Mouse (Mus musculus) midbrain, embryonic 15.5 days (tissue): Measurements from ENCODE around the gene Syt7. TPM values are rescaled to one million over a fixed set of nuclear protein-coding genes. Genes with fewer than 3 reads are reported as not detected.

Experiments
- ATAC-seq: fragments of 200-750 bp; cut with Nextera tagmentation; replicated peaks from 2 replicates; pipeline ENCODE4 v1.8.0; 2017; ENCODE audit warnings: moderate TSS enrichment
- H3K27ac ChIP-seq: fragments of 300-500 bp; sonication (generic); 2 replicates; pipeline ENCODE4 v1.5.1; 2015; ENCODE audit warnings: mild to moderate bottlenecking, inconsistent platforms
- H3K27me3 ChIP-seq: fragments of 300-500 bp; sonication (generic); replicated peaks from 2 replicates; pipeline ENCODE4 v1.6.1; 2015; ENCODE audit warnings: inconsistent platforms
- H3K36me3 ChIP-seq: fragments of 300-500 bp; sonication (generic); replicated peaks from 2 replicates; pipeline ENCODE4 v1.6.1; 2015; ENCODE audit warnings: inconsistent platforms
- H3K4me1 ChIP-seq: fragments of 300-500 bp; sonication (generic); 2 replicates; pipeline ENCODE4 v1.6.1; 2015; ENCODE audit warnings: inconsistent platforms
- H3K4me2 ChIP-seq: fragments of 300-500 bp; sonication (generic); 2 replicates; pipeline ENCODE4 v1.6.1; 2015; ENCODE audit warnings: inconsistent platforms, mild to moderate bottlenecking, moderate library complexity
- H3K4me3 ChIP-seq: fragments of 300-500 bp; sonication (generic); 2 replicates; pipeline ENCODE4 v1.5.1; 2015; ENCODE audit warnings: mild to moderate bottlenecking, inconsistent platforms
- H3K9ac ChIP-seq: fragments of 300-500 bp; sonication (generic); 2 replicates; pipeline ENCODE4 v1.6.1; 2015; ENCODE audit warnings: mild to moderate bottlenecking, inconsistent platforms
- H3K9me3 ChIP-seq: fragments of 300-500 bp; sonication (generic); 2 replicates; pipeline ENCODE4 v1.6.1; 2016; ENCODE audit warnings: inconsistent platforms
- WGBS: fragments of 180-500 bp; shearing (Covaris S2); methylation state at CpG from one replicate; pipeline ENCODE4 v1.1.7; 2015; ENCODE audit warnings: mixed read lengths; 5-methylcytosine and 5-hydroxymethylcytosine counted together
- polyA plus RNA-seq: library from polyadenylated mRNA; unstranded; fragments of >200 nt; fragmentation: Nextera tagmentation; extraction: Ambion mirVana; gene quantifications from 2 replicates; pipeline ENCODE4 v1.2.1, GENCODE M21; 2015

The Syt7 gene
- polyA plus RNA-seq, 1 experiment from 2014 or later, result 21.0 TPM

DNA sequence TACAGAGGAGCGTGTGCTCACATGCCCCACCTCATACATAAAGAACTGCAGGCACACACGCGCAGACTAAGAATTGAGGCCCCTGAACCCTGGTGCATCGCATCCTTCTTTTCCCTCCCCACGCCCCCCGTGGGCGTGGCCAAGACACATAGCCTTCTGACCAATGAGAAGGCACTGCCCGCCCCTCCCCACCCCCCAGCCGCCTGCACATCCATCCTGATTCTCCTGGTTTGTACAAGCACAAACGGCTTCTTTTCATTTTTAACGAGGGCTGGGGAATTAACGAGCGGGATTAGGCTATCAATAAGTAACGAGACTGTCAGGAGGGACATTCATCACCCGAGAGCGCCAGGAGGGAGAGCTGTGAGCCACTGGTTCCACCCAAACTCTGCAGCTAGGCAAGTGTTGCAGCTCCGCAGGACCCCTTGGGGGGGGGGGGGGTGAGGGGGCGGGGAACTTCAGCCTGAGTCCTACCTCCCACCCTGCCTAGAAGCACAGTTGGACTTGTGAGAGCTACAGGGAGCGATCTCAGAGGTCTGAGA is 24.9 kb downstream of the Syt7 start:
- Histone ChIP-seq H3K27ac (peak overlapping the region; percentile 58), H3K4me1 (peaks cover 52% of the 10 kb centered on the region), H3K9ac (peak overlapping the region; percentile 25; the same call in 1 of the 2 replicates), H3K4me3 (peak overlapping the region; percentile 23), H3K36me3 (no peaks in the 10 kb centered on the region; the same call in 1 of the 2 replicates), H3K4me2 (peak overlapping the region; percentile 48), H3K9me3 (no peaks in the 10 kb centered on the region), H3K27me3 (no peaks in the 10 kb centered on the region)
- WGBS, result under 1% methylated on average over 19 of the region's 19 CpGs
- ATAC-seq, result peak; percentile 85

- ATAC-seq, result no peak
- H3K27me3 ChIP-seq, result no peaks in the 10 kb centered on the region
- H3K36me3 ChIP-seq, result no peaks in the 10 kb centered on the region; the same call in 1 of the 2 replicates
- WGBS, result 75% methylated on average over 5 of the region's 5 CpGs
- no peaks in the 10 kb centered on the region for H3K9me3 ChIP-seq
- H3K4me2 ChIP-seq, result no peak overlapping the region
- no peak overlapping the region for H3K4me3 ChIP-seq
- no peak overlapping the region for H3K9ac ChIP-seq
- no peak overlapping the region for H3K27ac ChIP-seq
- H3K4me1 ChIP-seq, result peaks cover 40% of the 10 kb centered on the region
Measured at GRCm38 (mm10) chr19:10415508-10415907, 26.6 kb downstream of the Syt7 start.

- H3K27me3 ChIP-seq, result no peaks in the 10 kb centered on the region
- no peak overlapping the region for H3K9ac ChIP-seq
- 61% methylated on average over 8 of the region's 8 CpGs for WGBS
- no peak overlapping the region for H3K4me3 ChIP-seq
- no peak overlapping the region for H3K4me2 ChIP-seq
- H3K9me3 ChIP-seq, result no peaks in the 10 kb centered on the region
- ATAC-seq, result no peak
- H3K36me3 ChIP-seq, result no peaks in the 10 kb centered on the region; the same call in 1 of the 2 replicates
- H3K4me1 ChIP-seq, result peaks cover 35% of the 10 kb centered on the region
- no peak overlapping the region for H3K27ac ChIP-seq
Measured at GRCm38 (mm10) chr19:10416889-10417288, 28.0 kb downstream of the Syt7 start.

DNA sequence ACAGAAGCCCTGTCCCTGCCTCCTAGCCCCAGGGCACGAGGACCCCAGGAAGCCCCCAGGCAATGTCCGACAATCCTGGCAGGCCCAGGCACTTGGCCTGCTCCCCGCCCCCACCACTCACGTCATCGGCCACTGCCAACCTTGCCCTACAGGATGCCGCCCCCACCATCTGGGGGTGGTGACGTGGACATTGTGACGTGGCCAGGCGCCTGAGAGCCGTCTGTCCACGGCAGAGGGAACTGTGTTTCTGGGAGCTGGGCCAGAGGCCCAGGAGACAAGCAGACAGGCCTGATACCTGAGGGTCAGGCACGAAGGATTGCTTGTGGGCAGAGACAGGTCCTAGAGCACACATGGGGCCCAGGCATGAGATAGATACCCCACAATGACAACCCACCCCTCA is 28.5 kb downstream of the Syt7 start:
- Histone ChIP-seq H3K9me3 (no peaks in the 10 kb centered on the region), H3K9ac (no peak overlapping the region), H3K4me1 (peaks cover 41% of the 10 kb centered on the region), H3K36me3 (no peaks in the 10 kb centered on the region; the same call in 1 of the 2 replicates), H3K27ac (no peak overlapping the region), H3K4me2 (no peak overlapping the region), H3K27me3 (no peaks in the 10 kb centered on the region), H3K4me3 (no peak overlapping the region)
- no peak for ATAC-seq
- 77% methylated on average over 12 of the region's 12 CpGs for WGBS

DNA sequence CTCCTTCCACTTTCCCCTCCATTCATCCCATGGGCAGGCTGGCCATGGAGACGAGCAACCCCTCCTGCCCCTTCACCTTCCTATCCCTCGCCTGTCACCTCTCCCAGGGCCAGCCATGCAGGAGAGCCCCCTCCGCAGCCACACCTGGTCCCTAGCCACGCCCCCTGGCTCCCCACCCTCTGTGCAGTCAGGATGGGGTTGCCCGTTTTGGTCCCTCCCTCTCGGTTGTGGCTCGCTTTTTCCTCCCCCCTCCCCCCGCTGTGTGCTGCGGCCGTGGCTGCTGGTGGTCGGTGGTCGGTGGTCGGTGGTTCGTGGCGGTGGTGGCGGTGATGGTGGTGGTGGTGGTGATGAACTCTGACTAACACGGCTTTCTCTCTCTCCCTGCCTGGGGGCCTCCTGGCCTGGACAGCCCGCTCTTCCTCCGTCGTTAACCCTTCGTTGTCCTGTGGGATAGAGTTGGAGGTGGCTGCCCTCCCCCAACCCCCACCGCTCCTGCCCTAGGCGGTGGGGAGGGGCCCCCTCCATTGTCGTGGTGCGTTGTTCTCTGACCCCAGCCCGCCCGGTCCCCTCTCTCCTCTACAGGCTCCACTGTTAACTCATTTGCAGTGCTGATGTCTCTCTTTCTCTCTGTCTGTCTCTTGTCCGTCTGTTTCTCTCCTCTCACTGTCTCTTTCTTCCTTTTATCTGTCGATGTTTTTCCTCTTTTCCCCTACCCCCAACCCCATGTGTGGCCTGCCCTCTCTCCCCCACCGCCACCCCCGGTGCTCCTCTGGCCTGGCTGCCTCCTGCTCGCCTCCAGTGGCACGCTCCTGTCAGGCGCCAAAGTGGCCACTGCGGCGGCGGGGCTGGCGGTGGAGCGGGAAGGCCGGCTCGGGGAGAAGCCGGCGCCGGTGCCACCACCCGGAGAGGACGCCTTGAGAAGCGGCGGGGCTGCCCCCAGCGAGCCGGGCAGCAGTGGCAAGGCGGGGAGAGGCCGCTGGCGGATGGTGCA is 33.4 kb downstream of the Syt7 start:
- Histone ChIP-seq H3K4me3 (0 out of 2 replicates have a peak overlapping the region, but pooled peaks have one; percentile 13), H3K27me3 (no peaks in the 10 kb centered on the region), H3K4me2 (peak overlapping the region; percentile 32), H3K36me3 (no peaks in the 10 kb centered on the region; the same call in 1 of the 2 replicates), H3K4me1 (peaks cover 28% of the 10 kb centered on the region), H3K9ac (no peak overlapping the region), H3K9me3 (no peaks in the 10 kb centered on the region), H3K27ac (no peak overlapping the region)
- 6% methylated on average over 52 of the region's 53 CpGs for WGBS
- ATAC-seq, result 0 out of 2 replicates have a peak, but pooled peaks have one; percentile 25

DNA sequence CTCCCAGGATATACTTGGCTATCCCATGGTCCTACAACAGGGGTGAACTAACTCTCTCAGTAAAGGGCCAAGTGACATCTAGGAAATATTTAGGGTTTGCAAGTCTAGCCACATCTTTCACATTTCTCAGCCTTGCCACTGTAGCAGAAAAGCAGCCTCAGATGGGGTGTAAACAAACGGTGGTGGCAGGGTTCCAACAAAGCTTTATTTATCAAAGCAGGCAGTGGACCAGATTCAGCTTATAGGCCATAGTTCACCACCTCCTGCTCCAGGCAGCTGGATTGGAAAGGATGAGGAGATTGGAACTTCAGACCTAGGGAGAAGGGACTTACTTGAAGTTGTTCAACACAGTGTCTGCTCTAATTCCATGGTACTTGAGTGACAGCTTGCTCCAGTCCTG is 35.9 kb downstream of the Syt7 start:
- Histone ChIP-seq H3K27me3 (no peaks in the 10 kb centered on the region), H3K9ac (no peak overlapping the region), H3K36me3 (no peaks in the 10 kb centered on the region), H3K27ac (no peak overlapping the region), H3K4me1 (peaks cover 24% of the 10 kb centered on the region), H3K4me2 (no peak overlapping the region), H3K4me3 (no peak overlapping the region), H3K9me3 (no peaks in the 10 kb centered on the region)
- 51% methylated on average over 1 of the region's 1 CpGs for WGBS
- no peak for ATAC-seq

- Histone ChIP-seq H3K27me3 (no peaks in the 10 kb centered on the region), H3K9me3 (no peaks in the 10 kb centered on the region), H3K4me1 (peaks cover 24% of the 10 kb centered on the region), H3K4me3 (no peak overlapping the region), H3K9ac (no peak overlapping the region), H3K27ac (no peak overlapping the region), H3K4me2 (no peak overlapping the region), H3K36me3 (no peaks in the 10 kb centered on the region)
- no peak for ATAC-seq
- 39% methylated on average over 13 of the region's 13 CpGs for WGBS
Measured at GRCm38 (mm10) chr19:10425484-10426270, 36.8 kb downstream of the Syt7 start.

DNA sequence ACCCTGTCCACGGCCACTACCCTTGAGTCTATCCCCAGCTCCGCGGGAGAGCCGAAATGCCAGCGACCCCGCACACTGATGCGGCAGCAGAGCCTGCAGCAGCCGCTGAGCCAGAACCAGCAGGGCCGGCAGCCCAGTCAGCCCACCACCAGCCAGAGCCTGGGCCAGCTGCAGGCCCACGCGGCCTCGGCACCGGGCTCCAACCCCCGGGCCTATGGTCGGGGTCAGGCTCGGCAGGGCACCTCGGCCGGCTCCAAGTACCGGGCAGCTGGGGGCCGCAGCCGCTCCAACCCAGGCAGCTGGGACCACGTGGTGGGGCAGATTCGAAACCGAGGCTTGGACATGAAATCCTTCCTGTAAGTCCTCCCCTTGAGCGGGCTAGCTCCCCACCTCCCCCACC is 37.4 kb downstream of the Syt7 start:
- H3K9ac ChIP-seq, result no peak overlapping the region
- WGBS, result 37% methylated on average over 25 of the region's 25 CpGs
- H3K36me3 ChIP-seq, result no peaks in the 10 kb centered on the region
- no peak overlapping the region for H3K27ac ChIP-seq
- H3K9me3 ChIP-seq, result no peaks in the 10 kb centered on the region
- H3K4me1 ChIP-seq, result peaks cover 23% of the 10 kb centered on the region
- no peak overlapping the region for H3K4me3 ChIP-seq
- no peak for ATAC-seq
- H3K4me2 ChIP-seq, result no peak overlapping the region
- H3K27me3 ChIP-seq, result no peaks in the 10 kb centered on the region

DNA sequence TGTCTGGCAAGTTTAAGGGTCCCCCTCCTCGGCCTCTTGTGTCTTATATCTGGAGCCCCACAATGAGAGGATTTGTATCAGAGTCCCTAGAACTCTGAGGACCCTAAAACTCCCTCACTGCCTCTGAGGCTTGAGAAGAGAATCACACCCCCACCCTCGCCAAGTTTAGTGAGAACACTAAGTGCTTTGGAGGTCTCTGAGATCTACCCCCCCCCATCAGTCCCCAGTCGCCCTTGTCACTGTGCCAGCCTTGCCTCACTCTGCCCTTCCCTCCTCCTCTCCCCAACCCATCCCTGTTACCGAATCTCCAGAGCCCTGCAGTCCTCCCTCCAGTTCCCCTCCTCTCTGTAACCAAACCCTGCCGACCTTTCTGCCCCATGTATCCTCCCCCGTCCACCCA is 37.9 kb downstream of the Syt7 start:
- Histone ChIP-seq H3K27ac (no peak overlapping the region), H3K4me2 (no peak overlapping the region), H3K9ac (no peak overlapping the region), H3K4me3 (no peak overlapping the region), H3K9me3 (no peaks in the 10 kb centered on the region), H3K27me3 (no peaks in the 10 kb centered on the region), H3K36me3 (no peaks in the 10 kb centered on the region), H3K4me1 (peaks cover 21% of the 10 kb centered on the region)
- ATAC-seq, result no peak
- 58% methylated on average over 6 of the region's 6 CpGs for WGBS

DNA sequence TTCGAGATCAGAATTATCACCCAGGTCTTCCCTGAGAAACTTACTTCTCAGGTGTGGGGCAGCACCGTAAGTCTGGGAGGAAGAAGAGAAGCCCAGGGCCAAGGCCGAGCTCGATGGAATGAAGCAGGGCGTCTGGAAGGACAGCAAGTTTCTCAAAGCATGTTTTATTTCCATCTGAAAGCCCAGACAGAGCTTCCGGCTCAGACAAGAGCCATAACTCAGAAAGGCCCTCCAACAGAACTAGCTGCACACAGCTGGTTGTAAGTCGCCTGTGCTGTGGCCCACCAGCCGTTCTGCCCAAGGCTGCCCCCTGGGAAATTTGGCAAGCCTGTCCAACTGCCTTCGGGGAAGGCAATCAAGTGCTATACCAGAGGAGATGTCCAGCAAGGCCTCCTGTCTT is 38.5 kb downstream of the Syt7 start:
- Histone ChIP-seq H3K27me3 (no peaks in the 10 kb centered on the region), H3K4me2 (no peak overlapping the region), H3K4me1 (peaks cover 14% of the 10 kb centered on the region), H3K27ac (no peak overlapping the region), H3K36me3 (no peaks in the 10 kb centered on the region), H3K9me3 (no peaks in the 10 kb centered on the region), H3K4me3 (no peak overlapping the region), H3K9ac (no peak overlapping the region)
- ATAC-seq, result no peak
- WGBS, result 83% methylated on average over 9 of the region's 9 CpGs

GRCm38 (mm10) chr19:10429371-10429770 is 40.5 kb downstream of the Syt7 start:
- no peak for ATAC-seq
- 88% methylated on average over 8 of the region's 8 CpGs for WGBS
- peaks cover 7% of the 10 kb centered on the region; the same call in 1 of the 2 replicates for H3K4me1 ChIP-seq
- H3K9me3 ChIP-seq, result no peaks in the 10 kb centered on the region
- H3K4me3 ChIP-seq, result no peak overlapping the region
- H3K27me3 ChIP-seq, result no peaks in the 10 kb centered on the region
- no peak overlapping the region for H3K27ac ChIP-seq
- H3K4me2 ChIP-seq, result no peak overlapping the region
- H3K9ac ChIP-seq, result no peak overlapping the region
- no peaks in the 10 kb centered on the region for H3K36me3 ChIP-seq

GRCm38 (mm10) chr19:10431410-10431809 is 42.5 kb downstream of the Syt7 start:
- WGBS, result 63% methylated on average over 3 of the region's 3 CpGs
- Histone ChIP-seq H3K9ac (no peak overlapping the region), H3K4me1 (peaks cover 1% of the 10 kb centered on the region; the same call in 1 of the 2 replicates), H3K36me3 (no peaks in the 10 kb centered on the region), H3K9me3 (no peaks in the 10 kb centered on the region), H3K27ac (no peak overlapping the region), H3K4me3 (no peak overlapping the region), H3K4me2 (no peak overlapping the region), H3K27me3 (no peaks in the 10 kb centered on the region)
- ATAC-seq, result no peak; the same call in 1 of the 2 replicates
